Mouse (Mus musculus): ENCODE data around the gene Akap7. TPM values are rescaled to one million over a fixed set of nuclear protein-coding genes. Genes with fewer than 3 reads are reported as not detected.

The Akap7 gene
- total and polyA plus RNA-seq, 3 experiments = 1.9 to 7.7 TPM; not detected in 1

- H3K4me1 ChIP-seq (ENCODE audit: control insufficient read depth in 1 of 2, insufficient read depth in 2 of 2, low read length in 2 of 2) = peaks cover 0 to 2% of the 10 kb centered on the region in 2 experiments; a peak in 2 of 4 replicates
- no peak overlapping the region for H3K27ac ChIP-seq (ENCODE audit: control insufficient read depth, low read depth, low read length)
- H3K36me3 ChIP-seq (ENCODE audit: control insufficient read depth in 1 of 2, insufficient read depth in 2 of 2, low read length in 2 of 2) = peaks cover 0 to 4% of the 10 kb centered on the region in 2 experiments; a peak in 2 of 4 replicates
- no peaks in the 10 kb centered on the region for H3K27me3 ChIP-seq (ENCODE audit: control insufficient read depth in 1 of 2, insufficient read depth in 2 of 2, low read length in 2 of 2)
- TF ChIP-seq E2F4 (IDR thresholded peaks at IDR 0.05; ENCODE audit: borderline replicate concordance, low read depth, low read length) (no peak), HCFC1 (IDR thresholded peaks at IDR 0.05; ENCODE audit: low read depth, low read length) (no peak), GATA1 (IDR thresholded peaks at IDR 0.05; ENCODE audit: low read depth, low read length) (no peak), POLR2AphosphoS5 (IDR thresholded peaks at IDR 0.05; ENCODE audit: borderline replicate concordance, low read depth, low read length) (no peak), TAL1 (IDR thresholded peaks at IDR 0.05; ENCODE audit: low read length) (no peak)
- H3K79me2 ChIP-seq (ENCODE audit: control insufficient read depth, insufficient read depth, low read length, poor library complexity) = peaks cover 2% of the 10 kb centered on the region; the same call in 1 of the 2 replicates
- H3K4me3 ChIP-seq (ENCODE audit: control insufficient read depth in 1 of 2, insufficient read depth in 1 of 2, low read depth in 2 of 2, low read length in 2 of 2) = no peak overlapping the region
- no peaks in the 10 kb centered on the region for H3K9me3 ChIP-seq (replicated peaks; ENCODE audit: insufficient read depth, low read length)
- no peak overlapping the region for H3K9ac ChIP-seq (ENCODE audit: control insufficient read depth, low read depth, low read length, poor library complexity, severe bottlenecking)
- no peak for DNase-seq (ENCODE audit: low read depth, low spot score)
Observed at GRCm38 (mm10) chr10:25293796-25294195, 13.9 kb downstream of the Akap7 start.

GRCm38 (mm10) chr10:25291053-25291452, 16.6 kb downstream of the Akap7 start:
- H3K36me3 ChIP-seq (ENCODE audit: control insufficient read depth in 1 of 2, insufficient read depth in 2 of 2, low read length in 2 of 2) = peaks cover 0 to 2% of the 10 kb centered on the region in 2 experiments; a peak in 2 of 4 replicates
- DNase-seq (ENCODE audit: low read depth, low spot score) = no peak
- H3K79me2 ChIP-seq (ENCODE audit: control insufficient read depth, insufficient read depth, low read length, poor library complexity) = no peaks in the 10 kb centered on the region
- TF ChIP-seq MXI1 (IDR thresholded peaks at IDR 0.05; ENCODE audit: low read depth, low read length) = no peak
- no peak for TF ChIP-seq RAD21 (IDR thresholded peaks at IDR 0.05; ENCODE audit: low read depth, low read length)
- no peak for TF ChIP-seq SIN3A (IDR thresholded peaks at IDR 0.05; ENCODE audit: low read length)
- no peak for TF ChIP-seq GATA1 (IDR thresholded peaks at IDR 0.05; ENCODE audit: low read depth, low read length)
- TF ChIP-seq ELF1 (IDR thresholded peaks at IDR 0.05; ENCODE audit: low read depth, low read length) = no peak
- TF ChIP-seq HCFC1 (IDR thresholded peaks at IDR 0.05; ENCODE audit: low read depth, low read length) = no peak
- TF ChIP-seq ZKSCAN1 (IDR thresholded peaks at IDR 0.05; ENCODE audit: low read depth, low read length) = no peak
- no peak for TF ChIP-seq TBP (IDR thresholded peaks at IDR 0.05; ENCODE audit: low read depth, low read length)
- no peak for TF ChIP-seq BHLHE40 (IDR thresholded peaks at IDR 0.05; ENCODE audit: borderline replicate concordance, low read depth, low read length)
- no peak for TF ChIP-seq POLR2A (IDR thresholded peaks at IDR 0.05; ENCODE audit: control insufficient read depth in 1 of 2, insufficient read depth in 1 of 2, low read depth in 1 of 2, low read length in 2 of 2, poor library complexity in 1 of 2)
- TF ChIP-seq E2F4 (IDR thresholded peaks at IDR 0.05; ENCODE audit: borderline replicate concordance, low read depth, low read length) = no peak
- TF ChIP-seq MAFK (IDR thresholded peaks at IDR 0.05; ENCODE audit: borderline replicate concordance, low read depth, low read length) = no peak
- H3K4me1 ChIP-seq (ENCODE audit: control insufficient read depth in 1 of 2, insufficient read depth in 2 of 2, low read length in 2 of 2) = peaks cover 0 to 2% of the 10 kb centered on the region in 2 experiments; a peak in 1 of 4 replicates
- H3K9ac ChIP-seq (ENCODE audit: control insufficient read depth, low read depth, low read length, poor library complexity, severe bottlenecking) = no peak overlapping the region
- no peaks in the 10 kb centered on the region for H3K9me3 ChIP-seq (replicated peaks; ENCODE audit: insufficient read depth, low read length)
- no peak overlapping the region for H3K4me3 ChIP-seq (ENCODE audit: control insufficient read depth in 1 of 2, insufficient read depth in 1 of 2, low read depth in 2 of 2, low read length in 2 of 2)
- no peaks in the 10 kb centered on the region for H3K27me3 ChIP-seq (ENCODE audit: control insufficient read depth in 1 of 2, insufficient read depth in 2 of 2, low read length in 2 of 2)
- no peak overlapping the region for H3K27ac ChIP-seq (ENCODE audit: control insufficient read depth, low read depth, low read length)
